Mouse (Mus musculus) adrenal gland, postnatal 36 days (tissue): ENCODE results near the gene Zfp148. TPM values are rescaled to one million over a fixed set of nuclear protein-coding genes. Genes with fewer than 3 reads are reported as not detected.

Source experiments
- DNase-seq, 2 experiments: peaks; one replicate each; pipeline ENCODE4 v3.0.0; 2021; ENCODE audit warnings: mixed read lengths in 1 of 2
- total RNA-seq, 2 experiments: library from RNA; stranded (reverse); gene quantifications; 2 replicates each; pipeline ENCODE4 v1.2.3; 2021

Zfp148 gene
- total RNA-seq, 2 experiments from 2014 or later, result 71.1 TPM

DNA sequence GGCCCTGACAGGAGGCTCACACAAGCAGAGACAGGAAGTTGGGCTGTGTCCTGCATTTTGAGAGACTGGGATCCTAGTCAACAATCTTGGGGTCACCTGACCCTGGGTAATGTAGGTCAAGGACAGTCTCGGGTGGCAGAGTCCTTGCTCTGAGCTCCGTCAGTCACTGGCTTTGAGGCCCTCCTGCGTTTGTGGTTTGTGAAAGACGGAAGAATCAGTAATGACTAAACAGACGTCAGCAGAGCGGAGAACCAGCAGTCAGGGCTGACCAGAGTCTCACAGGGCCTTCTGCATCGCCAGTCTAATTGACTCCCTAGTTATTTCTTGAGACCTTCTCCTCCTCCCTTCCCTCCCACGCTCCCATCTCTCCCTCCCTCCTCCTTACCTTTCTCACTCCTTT is 150.5 kb downstream of the Zfp148 start:
- peak; percentile 27 to 55 for DNase-seq

DNA sequence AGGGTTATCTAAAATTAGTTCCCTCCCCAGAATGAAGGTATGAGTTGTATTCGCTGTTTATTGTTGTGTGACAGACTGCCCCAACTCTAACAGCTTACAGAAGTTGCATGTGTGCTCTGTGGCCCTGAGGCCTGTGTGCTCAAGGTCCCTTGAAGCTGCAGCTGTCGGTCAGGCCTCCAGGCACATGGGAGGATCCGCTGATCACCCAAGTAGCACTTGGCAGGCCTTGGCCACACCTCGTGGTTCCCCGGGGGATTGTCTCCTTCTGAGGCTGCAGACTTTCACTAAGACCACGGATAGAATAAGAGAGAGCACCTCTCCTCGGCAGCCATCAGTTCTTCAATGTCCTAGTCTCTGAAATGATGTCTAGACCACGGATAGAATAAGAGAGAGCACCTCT is 155.8 kb downstream of the Zfp148 start:
- peak; percentile 14 to 31 for DNase-seq

DNA sequence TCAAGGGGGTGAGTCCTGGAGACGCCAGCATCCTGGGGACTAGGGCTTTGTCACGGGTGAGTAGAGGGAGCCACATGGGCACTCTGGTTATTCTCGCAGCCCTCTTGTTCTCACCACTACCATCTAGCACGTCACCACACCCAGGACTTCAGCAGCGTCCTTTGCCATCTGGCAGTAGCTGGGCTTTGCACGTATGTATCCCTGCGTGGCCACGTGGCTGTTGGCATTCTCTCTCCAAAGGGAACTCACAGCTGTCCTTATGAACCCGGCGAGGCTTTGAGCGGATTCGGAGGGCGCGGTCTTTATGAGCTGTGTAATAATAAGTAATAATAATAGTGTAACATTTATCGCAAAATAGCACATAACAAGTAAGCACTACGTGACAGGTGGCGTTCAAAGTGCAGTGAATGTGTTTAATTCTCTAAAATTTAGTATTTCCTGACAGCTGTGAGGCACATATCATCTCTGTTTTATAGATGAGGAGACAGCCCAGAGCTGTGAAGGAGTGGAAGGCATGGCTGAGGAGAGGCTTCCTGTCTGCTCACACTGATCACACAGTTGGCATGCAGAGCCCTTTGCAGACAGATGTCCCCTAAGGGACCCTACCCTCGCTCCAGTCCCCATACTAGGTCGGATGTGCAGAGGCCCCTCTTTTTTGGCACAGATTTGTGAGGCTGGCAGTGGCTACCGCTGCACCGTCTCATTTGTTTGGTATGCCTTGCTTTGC is 157.0 kb downstream of the Zfp148 start:
- DNase-seq, result no peak

DNA sequence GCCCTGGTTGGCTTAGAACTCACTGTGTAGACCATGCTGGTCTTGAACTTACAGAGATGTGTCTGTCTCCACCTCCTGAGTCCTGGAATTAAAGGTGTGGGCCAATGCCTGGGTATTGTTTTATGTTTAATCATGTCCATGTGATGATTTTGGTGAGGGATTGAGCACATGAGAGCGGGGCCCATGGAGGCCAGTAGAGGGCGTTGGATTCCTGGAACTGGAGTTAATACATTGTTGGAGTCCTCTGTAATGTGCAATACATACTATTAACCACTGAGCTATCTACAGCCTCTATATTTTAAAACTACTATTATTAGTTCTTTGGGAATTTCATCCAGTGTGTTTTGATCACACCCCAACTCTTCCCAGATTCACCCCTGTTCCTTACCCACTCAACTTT is 163.7 kb downstream of the Zfp148 start:
- DNase-seq, result no peak

DNA sequence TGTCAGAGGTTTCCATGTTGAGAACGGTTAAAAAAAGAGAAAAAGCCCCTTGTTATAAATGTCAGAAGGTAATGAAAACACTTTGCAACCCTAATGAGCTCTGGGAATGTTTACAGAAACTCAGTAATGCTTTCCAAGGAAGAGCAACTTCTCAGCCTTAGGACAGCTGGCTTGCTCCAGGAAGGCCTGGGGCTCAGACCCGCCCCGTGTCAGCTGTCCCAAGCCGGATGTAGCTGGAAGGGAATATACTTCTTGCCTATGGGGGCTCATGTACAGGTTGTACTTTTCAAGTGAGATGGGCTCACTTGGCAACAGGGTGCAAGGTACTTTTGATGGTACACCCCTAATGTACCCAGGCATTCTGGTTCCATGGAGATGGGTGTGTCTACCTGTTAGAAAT is 164.9 kb downstream of the Zfp148 start:
- DNase-seq, result no peak

DNA sequence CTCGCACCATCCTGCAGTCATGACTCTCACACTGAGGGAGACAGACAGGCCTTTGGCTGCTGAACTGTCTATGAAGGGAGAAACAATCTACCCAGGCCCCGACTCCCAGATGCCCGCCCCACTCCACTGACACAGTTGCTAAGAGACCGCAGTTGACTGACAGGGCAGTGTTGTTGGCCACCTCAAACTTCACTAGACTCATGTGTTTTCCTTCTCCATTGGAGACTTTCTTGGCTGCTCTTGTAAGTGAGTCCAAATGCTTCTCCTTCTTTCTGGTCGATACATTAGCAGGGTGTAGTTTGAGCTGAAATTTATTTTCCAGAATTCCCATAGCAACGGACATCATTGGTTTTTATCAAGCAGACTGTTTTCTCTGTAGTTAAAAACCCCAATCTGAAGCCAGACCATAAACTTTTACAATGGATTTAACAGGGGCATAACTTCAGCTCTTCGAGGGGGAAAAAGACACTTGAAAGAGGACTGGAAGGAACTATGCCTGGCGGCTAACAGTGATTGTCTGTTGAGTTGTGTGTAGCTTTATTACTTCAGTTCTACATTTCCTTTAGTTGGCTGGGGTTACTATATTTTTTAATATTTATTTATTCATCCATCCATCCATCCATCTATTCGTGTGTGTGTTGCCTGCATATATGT is 173.2 kb downstream of the Zfp148 start:
- no peak for DNase-seq

Other genes with a start within 250 kb of the Zfp148 start
- gene Osbpl11, start 195.8 kb upstream of the Zfp148 start, total RNA-seq, result 10 to 100 TPM; 42.6 to 44.9 TPM
- 10 to 100 TPM; 43.9 to 56.5 TPM for gene Snx4, start 129.4 kb upstream of the Zfp148 start, total RNA-seq
- under 1 TPM; 0.76 to 0.93 TPM for gene Slc12a8, start 136.5 kb downstream of the Zfp148 start, total RNA-seq